Mouse (Mus musculus) CH12.LX (cell line): Measurements from ENCODE around the gene Nol9.

Source experiments
- CHD1 ChIP-seq: IDR thresholded peaks from 2 replicates; pipeline ENCODE4 v1.6.1; 2012; ENCODE audit warnings: low read depth, low read length, improper control_type of control experiment, inconsistent platforms
- CTCF ChIP-seq, 2 experiments: IDR thresholded peaks in 1 of 2; conservative IDR thresholded peaks in 1 of 2; 2 replicates each; pipeline ENCODE4 v1.5.1; 2011 to 2012; ENCODE audit warnings: low read depth in 2 of 2, low read length in 2 of 2, improper control_type of control experiment in 1 of 2, inconsistent platforms in 1 of 2, mild to moderate bottlenecking in 1 of 2, moderate library complexity in 1 of 2
- GABPA ChIP-seq: IDR thresholded peaks from 2 replicates; pipeline ENCODE4 v1.6.1; 2012; ENCODE audit warnings: low read depth, low read length, improper control_type of control experiment, inconsistent platforms; ENCODE audit not compliant: insufficient replicate concordance
- JUN ChIP-seq: IDR thresholded peaks from 2 replicates; pipeline ENCODE4 v1.6.1; 2011; ENCODE audit warnings: low read depth, mild to moderate bottlenecking, low read length, improper control_type of control experiment, moderate library complexity; ENCODE audit not compliant: insufficient read depth
- NELFE ChIP-seq: IDR thresholded peaks from 2 replicates; pipeline ENCODE4 v1.6.1; 2011; ENCODE audit warnings: low read depth, low read length, improper control_type of control experiment
- POLR2A ChIP-seq: IDR thresholded peaks from 2 replicates; pipeline ENCODE4 v1.6.1; 2011; ENCODE audit warnings: low read depth, mild to moderate bottlenecking, improper control_type of control experiment, low read length
- USF2 ChIP-seq: conservative IDR thresholded peaks from 2 replicates; pipeline ENCODE4 v1.6.1; 2011; ENCODE audit warnings: low read depth, low read length, improper control_type of control experiment

DNA sequence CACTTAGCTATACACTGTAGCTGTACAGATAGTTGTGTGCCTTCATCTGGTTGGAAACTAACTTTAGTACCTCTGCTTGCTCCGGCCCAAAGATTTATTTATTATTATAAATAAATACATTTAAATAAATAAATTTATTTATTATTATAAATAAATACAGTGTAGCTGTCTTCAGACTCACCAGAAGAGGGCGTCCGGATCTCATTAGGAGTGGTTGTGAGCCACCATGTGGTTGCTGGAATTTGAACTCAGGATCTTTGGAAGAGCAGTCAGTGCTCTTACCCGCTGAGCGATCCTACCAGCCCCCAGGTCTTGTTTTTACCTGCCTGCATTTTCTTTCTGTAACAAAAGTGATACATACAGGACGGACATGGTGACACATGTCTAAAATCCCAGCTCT lies 33.0 kb upstream of the Nol9 start:
- TF ChIP-seq CTCF (conservative IDR thresholded peaks at IDR 0.05 in 1 of 2, IDR thresholded peaks at IDR 0.05 in 1 of 2; ENCODE audit: low read depth in 2 of 2, low read length in 2 of 2) (peak in 1 of 2 experiments; percentile 52; a peak in 2 of 4 replicates), POLR2A (no peak), JUN (no peak), GABPA (no peak), USF2 (no peak), CHD1 (no peak), NELFE (no peak)
